Mouse (Mus musculus) gastrocnemius, adult 2 months (tissue): Measurements from ENCODE around the gene Myo5a. TPM values are rescaled to one million over a fixed set of nuclear protein-coding genes. Genes with fewer than 3 reads are reported as not detected.
A peak's percentile ranks its signal among the peaks of the same experiment; 100 is the strongest.

Source experiments
- DNase-seq: peaks from one replicate; pipeline ENCODE4 v3.0.0; 2022
- H3K27ac ChIP-seq: fragments of 200-600 bp; 2 replicates; pipeline ENCODE4 v1.8.1; 2022; ENCODE audit warnings: mild to moderate bottlenecking
- H3K4me3 ChIP-seq: fragments of 200-600 bp; 2 replicates; pipeline ENCODE4 v1.8.1; 2022; ENCODE audit warnings: mild to moderate bottlenecking, moderate library complexity
- CTCF ChIP-seq: fragments of 200-600 bp; IDR thresholded peaks from 2 replicates; pipeline ENCODE4 v1.8.1; 2022; ENCODE audit warnings: antibody characterized with exemption, mild to moderate bottlenecking, moderate library complexity
- intact Hi-C: fragments of 180-260 bp; cut with DNase I; formaldehyde crosslinking; loops from one replicate; pipeline ENCODE4 v1.15.1; 2025
- total RNA-seq, 2 experiments: library from RNA; stranded (reverse); gene quantifications; 2 replicates each; pipeline ENCODE4 v1.2.3; 2021

The Myo5a gene
- total RNA-seq, 2 experiments from 2014 or later, result 7.2 to 12.1 TPM

DNA sequence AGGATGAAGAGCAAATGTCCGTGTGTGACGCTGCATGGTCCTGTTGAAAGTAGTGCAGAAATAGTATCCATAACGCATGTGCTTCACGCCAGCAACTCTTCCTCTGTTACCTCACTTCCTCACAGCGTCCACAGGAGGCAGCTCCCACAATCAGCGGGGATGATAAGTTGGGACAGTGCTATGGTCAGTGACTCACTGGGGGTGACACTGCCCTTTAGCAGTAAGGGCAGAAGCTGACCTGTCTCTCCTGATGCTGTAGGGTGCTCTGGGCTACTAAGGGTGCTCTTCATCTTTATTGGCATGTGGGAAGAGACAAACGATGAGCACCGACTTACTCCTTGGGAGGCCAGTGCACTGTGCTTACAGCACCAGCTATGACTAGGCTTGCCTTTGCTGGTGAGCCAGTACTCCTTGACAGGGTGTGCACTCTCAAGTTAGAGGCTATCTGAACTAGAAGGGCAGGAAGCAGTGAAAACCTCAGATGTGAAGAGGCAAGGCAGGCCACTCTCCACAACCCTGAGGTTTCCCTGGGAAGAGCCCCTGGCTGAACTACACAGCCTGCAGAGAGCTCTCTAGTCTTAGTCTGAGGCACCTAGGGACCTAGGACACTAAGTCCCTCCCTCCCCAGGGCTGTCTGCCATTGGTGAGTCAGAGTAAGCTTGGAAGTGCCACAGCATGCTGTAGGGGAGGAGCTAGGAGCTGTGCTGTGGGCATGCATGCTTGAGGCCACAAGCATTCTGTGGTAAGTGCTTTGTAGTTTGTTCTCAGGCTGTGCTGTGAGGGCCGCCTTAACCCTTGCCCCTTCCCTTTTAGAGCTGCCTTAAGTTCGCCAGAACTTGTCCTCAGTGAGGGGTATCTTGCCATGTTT, 150.8 kb downstream of the Myo5a start:
- no peak overlapping the region for H3K4me3 ChIP-seq
- peak; percentile 49 for DNase-seq
- H3K27ac ChIP-seq, result no peak overlapping the region
- TF ChIP-seq CTCF, result no peak
- intact Hi-C loops, result no loop called here

DNA sequence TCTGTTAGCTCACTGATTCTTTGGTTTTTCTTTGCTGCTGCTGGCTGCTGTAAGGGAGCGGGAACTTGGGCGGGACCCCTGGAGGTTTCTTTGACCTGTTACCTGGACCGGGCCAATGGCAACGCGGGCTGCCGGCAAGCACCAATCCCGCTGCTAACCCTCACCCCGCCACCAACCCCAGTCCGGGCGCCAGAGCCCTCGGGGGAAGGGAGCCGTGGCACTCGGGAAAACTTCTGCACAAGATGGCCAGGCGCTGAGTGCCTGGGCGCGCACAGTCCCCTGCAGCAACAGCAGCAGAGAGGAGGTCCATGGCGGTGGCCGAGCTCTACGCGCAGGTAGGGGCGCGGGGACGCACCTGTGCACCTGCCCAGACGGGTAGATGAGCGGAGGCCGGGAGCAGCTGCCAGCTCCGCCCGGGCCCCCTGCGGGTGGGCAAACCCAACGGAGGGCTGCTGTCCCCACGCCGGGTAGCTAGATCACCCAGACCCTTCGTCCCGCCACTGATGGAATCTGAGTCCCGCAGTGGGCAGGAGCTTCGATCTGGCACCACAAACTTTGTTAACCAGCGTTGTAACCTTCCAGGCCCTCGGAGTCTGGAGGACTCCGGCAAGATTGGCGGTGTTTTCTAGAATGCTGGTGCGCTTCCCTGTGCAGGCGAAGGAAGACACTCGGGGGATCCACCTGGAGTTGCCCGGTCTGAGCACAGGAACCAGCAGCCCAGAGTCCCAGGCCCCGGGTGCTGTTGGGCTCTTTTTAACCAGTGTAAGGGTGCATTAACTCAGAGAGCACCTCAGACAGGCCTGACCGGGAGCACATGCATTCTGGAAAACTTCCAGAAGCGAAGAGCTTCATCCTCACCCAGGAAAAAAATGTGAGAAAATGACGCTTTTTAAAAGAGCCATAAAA, 161.3 kb downstream of the Myo5a start, which contains the start of gene Myo5c:
TSS of gene Myo5c (plus strand) at position 180 of the 906 bp plus-strand sequence.
- Histone ChIP-seq H3K27ac (peak within 1 kb of the TSS; percentile 91), H3K4me3 (peak within 1 kb of the TSS; percentile 86)
- peak; percentile 90 for DNase-seq
- intact Hi-C loops, result no loop called here
- TF ChIP-seq CTCF, result no peak

DNA sequence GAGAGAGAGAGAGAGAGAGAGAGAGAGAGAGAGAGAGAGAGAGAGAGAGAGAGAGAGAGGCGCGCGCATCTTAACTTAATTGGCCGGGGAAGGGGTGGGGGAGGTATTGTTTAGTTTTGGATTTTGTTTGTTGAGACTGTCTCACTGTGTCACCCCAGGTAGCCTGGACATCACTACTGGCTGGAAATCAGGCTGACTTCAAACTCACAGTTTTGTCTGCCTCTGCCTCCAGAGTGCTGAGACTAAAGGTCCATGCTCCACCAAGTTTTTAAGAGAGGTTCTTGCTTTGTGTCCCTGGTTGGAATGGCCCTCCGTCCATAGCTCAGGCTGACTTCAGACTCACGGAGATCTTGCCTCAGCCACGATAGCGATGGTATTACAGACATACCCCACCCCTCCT, 162.0 kb downstream of the Myo5a start:
- no peak for TF ChIP-seq CTCF
- Histone ChIP-seq H3K27ac (peak overlapping the region; percentile 43), H3K4me3 (peak overlapping the region; percentile 86)
- DNase-seq, result no peak
- intact Hi-C loops, result no loop called here

DNA sequence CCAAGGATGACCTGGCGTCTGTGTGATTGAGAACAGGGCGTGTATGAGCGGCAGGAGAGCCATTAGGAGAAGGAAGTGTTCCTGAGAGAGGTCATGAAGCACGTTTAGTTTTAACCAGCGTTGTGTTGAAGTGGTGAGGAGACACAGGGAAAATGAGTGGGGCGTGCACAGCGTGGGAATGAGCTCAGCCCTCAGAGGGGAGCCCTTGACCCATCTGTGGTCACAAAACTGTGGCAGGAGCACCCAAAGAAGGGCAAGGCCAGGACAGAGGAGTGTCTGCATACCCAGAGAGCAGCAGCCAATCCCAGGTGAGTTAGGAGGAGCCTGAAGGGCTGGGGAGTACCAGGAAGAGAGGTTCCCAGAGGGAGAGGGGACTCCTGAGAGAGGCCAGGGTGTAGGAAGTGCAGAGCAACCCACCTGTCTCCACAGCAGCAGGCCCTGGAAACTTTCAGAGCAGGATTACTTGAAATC, 163.5 kb downstream of the Myo5a start:
- Histone ChIP-seq H3K4me3 (peak overlapping the region; percentile 36), H3K27ac (peak overlapping the region; percentile 85)
- no peak for DNase-seq
- intact Hi-C loops, result no loop called here
- TF ChIP-seq CTCF, result no peak

DNA sequence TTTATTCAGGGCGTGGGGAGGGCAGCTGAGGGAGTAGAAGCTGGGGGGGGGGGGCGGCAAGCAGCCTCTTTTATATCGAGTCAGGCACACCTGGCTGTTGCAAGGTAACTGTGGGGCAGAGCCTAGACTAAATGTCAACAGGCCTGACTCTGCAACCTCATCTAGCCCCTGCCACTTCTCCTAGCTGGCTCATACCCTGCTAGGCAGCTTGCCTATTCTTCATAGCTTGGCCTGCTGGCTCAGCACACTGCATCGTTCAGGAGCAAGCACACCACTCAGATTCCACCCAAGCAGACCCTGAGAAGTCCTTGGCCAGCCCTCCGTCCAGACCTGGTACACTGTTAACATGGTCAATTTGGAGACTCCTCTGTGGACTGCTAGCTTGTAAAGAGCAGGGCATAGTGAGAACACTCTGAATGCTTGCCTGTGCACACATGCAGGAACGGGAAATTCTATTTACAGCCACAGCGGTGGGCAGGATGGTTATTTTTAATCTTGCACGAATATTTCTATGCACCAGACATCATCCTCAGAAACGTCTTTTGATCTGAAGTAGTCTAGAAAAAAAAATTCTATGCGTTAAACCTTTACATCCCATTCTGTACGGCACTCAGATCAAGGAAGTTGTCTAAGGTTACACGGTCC, 164.3 kb downstream of the Myo5a start:
- Histone ChIP-seq H3K27ac (peak overlapping the region; percentile 85), H3K4me3 (peak overlapping the region; percentile 36)
- DNase-seq, result peak; percentile 69
- no peak for TF ChIP-seq CTCF
- intact Hi-C loops, result loop anchor here (1.0 kb wide), 1 partner anchor 19 kb away; no protein-coding TSS in a partner anchor

DNA sequence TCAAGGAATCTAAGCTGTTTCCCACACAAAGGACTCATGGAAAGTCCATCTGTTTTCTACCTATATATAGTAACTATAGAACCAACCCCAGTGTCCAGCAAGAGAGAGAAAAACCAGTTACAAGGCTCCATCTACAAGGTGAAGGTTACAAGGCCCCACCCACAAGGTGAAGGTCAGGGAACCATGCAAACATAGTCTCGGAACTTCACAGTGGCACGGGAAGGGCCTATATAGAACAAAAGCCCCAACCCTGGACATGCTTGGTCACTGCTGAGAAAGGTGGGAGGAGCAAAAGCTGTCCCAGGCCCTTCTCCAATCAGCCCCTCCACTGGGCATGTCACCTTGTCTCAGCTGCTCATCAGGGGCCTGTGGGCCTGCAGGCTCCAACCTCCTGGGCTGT, 164.9 kb downstream of the Myo5a start:
- no peak for TF ChIP-seq CTCF
- intact Hi-C loops, result loop anchor here (1.0 kb wide), 1 partner anchor 19 kb away; no protein-coding TSS in a partner anchor
- no peak for DNase-seq
- Histone ChIP-seq H3K27ac (peak overlapping the region; percentile 85), H3K4me3 (no peak overlapping the region; the same call in 1 of the 2 replicates)

DNA sequence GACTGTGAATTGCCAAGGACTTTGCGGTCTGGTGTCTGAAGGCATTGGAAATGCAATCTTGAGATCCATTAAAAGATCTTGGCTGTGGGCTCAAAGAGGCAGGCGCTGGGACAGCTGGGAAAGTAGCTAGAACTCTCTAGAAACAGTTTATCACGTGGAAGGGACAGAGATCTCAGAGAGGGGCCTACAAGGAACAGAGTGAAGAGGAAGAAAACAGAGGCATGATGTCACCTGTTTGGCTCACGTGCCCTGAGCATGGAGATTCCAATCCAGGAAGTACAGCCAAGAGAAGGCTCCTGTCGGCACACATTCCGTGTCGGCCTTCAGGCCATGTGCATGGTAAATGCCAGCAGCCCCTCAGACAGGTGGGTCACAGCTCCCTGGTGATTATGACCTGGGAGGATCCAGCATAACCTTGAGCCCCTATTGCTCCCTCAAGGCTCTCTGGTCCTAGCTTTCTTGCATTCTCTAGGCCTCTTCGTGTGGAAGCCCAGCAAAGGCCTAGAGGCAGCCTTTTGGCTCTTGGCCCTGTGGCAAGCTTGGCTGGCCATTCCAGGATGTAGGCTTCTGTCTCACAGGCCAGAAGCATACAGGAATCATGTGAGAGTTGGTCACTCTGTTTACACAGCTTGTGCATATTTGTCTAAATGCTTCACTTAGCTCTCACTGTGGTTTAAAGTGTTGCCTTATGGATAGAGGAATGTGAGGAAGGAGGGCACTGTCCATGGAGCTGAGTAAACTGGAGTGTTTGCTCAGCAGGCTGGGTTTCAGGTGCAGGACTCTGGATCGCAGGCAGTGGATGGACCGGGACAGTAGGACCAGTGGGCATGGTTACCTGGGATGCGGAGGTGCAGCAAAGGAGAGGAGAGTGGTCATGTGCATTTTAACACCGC, 165.8 kb downstream of the Myo5a start:
- DNase-seq, result peak; percentile 58
- intact Hi-C loops, result no loop called here
- no peak for TF ChIP-seq CTCF
- Histone ChIP-seq H3K27ac (peak overlapping the region; percentile 85), H3K4me3 (no peak overlapping the region)

DNA sequence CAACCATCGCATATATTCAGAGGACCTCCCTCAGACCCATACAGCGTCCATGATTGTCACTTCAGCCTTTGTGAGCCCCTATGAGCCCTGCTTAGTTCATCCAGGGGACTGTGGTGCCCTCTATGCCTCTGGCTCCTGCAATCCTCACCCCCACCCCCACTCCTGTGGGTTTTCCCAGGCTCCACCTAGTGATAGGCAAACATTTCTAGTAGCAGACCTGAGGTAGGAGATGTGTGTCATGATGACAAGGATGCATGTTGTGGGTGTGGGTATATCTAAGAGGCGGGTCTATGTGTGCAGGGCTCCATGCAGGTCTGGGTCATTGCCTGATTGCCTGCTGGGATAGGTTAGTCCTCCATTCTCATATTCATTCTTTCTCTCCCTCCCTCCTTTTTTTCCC, 167.4 kb downstream of the Myo5a start:
- Histone ChIP-seq H3K27ac (no peak overlapping the region), H3K4me3 (no peak overlapping the region)
- intact Hi-C loops, result no loop called here
- TF ChIP-seq CTCF, result no peak
- DNase-seq, result no peak

DNA sequence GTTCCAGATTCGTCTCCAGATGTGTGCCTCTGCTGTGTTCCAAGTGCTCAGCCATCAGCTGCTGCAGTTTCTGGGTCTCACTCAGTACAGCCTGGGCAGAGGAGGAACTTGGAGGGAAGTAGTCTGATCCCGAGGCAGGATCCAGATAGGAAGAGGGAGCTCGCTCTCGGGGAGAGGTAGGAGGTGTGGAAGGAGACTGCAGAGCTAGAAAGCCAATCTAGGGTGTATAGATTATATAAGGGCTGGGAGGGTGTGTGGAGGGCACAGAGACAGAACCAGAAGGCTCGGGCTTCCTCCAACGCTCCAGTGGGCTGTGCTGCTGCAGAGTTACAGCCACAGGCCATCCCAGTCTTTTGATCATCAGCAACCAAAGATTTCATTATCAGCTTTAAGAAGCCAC, 172.2 kb downstream of the Myo5a start:
- no peak overlapping the region for H3K4me3 ChIP-seq
- intact Hi-C loops, result no loop called here
- DNase-seq, result no peak
- H3K27ac ChIP-seq, result 0 out of 2 replicates have a peak overlapping the region, but pooled peaks have one; percentile 1
- TF ChIP-seq CTCF, result no peak

DNA sequence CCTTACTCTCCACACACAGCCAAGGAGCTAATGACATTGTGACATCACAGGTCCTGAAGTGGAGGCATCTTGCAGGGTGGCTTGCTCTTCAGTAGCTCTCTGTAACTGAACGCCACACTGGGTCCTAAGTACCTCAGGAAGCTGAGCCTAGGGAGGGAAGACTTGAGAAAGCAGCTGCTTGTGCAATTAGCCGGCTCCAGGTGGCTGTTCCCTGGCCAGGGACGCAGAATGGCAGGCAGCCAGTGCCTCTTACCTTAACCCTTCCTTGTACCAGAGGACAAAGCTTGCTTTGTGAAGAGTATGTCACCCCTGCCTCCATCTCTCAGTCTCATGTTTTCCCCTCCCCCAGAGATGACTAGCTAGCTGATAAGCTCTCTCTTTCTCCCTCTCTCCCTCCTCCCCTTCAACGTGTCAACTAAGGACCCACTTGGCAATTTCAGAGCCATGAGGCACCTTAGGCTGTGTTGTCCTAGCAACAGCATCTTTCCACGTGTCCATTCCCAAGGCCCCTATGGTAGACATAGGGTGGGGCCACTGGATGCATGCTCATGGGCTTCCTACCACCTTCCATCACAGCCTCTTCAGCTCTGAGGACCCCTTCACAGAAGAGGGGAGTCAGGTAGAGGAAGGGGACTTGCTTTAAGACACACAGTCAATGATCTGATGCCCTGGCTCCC, 173.1 kb downstream of the Myo5a start:
- DNase-seq, result peak; percentile 60
- no peak for TF ChIP-seq CTCF
- intact Hi-C loops, result no loop called here
- Histone ChIP-seq H3K4me3 (no peak overlapping the region), H3K27ac (no peak overlapping the region)

DNA sequence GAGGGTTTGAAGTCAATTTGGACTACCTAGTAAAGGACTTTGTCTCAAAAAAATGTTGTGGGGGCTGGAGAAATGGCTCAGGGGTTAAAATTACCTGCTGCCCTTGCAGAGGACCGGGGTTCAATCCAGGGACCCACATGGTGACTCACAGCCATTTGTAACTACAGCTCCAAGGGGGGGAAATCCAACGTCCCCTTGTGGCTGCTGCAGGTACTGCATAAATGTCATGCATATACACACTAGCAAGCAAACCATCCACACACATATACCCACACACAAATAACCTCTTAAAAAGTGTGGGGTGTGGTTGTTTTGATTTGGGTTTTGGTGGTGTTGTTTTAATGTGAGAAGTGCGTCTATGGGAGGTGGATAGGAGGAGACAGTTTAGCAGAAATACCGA, 173.7 kb downstream of the Myo5a start:
- Histone ChIP-seq H3K4me3 (no peak overlapping the region), H3K27ac (no peak overlapping the region)
- TF ChIP-seq CTCF, result peak; percentile 51
- no peak for DNase-seq
- intact Hi-C loops, result no loop called here
